Mouse (Mus musculus) adrenal gland, adult 8-10 months (tissue): ENCODE data around the gene Hoxc11. TPM values are rescaled to one million over a fixed set of nuclear protein-coding genes. Genes with fewer than 3 reads are reported as not detected.

Experiments
- DNase-seq: peaks from one replicate; pipeline ENCODE4 v3.0.0; 2022
- total RNA-seq, 4 experiments: library from RNA; stranded (reverse); gene quantifications; 2 replicates each; pipeline ENCODE4 v1.2.4; 2022

Gene Hoxc11
- total RNA-seq, 4 experiments from 2014 or later = not detected

DNA sequence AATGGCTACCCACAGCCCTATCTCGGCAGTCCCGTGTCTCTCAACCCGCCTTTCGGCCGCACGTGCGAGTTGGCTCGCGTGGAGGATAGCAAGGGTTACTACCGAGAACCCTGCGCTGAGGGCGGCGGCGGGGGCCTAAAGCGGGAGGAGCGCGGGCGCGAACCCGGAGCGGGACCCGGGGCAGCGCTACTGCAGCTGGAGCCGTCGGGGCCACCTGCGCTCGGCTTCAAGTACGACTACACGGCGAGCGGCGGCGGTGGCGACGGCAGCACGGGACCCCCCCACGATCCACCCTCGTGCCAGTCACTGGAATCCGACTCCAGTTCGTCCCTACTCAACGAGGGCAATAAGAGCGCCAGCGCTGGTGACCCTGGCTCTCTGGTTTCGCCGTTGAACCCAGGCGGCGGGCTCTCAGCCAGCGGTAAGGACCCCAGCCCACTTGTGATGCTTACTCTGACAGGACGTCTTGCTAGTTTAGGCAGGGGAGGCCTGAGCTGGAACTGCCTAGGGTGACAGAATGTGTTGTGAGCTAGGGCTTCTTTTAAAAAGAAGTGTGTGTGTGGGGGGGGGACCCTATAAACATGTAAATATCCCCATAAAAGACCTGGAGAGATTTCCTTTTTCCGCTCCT, 17.1 kb upstream of the Hoxc11 start:
- DNase-seq = no peak

DNA sequence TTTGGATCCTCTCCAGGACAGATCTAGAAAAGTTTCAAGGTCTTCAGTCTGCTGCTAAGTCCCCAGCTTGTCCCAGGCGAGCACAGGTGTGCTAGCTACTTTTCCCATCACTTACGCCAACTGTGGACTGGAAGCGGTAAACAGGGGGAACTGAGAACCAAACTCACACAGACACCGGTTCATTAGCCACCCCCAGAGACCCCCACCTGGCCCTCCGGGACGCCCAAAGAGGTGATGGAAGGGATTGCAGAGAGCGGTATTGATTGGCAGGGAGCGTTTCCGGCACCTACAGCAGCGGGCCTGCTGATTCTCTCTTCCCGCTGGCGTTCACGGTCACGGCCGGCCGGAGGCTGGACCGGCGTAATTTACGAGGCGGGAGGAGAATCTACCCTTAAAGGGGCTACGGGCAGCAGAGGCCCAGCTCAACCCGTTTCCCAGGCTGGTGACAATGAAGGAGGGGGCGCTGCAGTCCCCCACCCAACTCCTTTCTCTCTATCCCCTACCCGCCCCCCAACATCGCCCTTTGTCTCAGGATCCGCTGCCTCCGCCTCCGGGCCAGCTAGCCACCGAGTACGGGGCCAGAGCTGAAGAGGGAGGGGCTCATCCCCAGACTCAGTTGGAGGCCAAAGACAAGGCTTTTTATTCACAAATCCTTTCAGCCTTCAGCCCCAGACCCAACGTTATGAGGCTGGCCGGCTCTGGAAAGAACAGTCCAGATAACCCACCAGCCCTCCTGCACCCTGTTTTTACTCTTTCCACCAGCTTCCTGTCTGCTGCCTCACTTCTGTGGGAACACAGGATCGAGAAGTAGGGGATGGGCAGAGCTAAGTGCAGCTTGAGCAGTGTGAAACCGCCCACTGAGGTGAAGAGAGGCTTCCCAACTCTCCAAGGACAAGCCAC, 14.7 kb upstream of the Hoxc11 start:
- no peak for DNase-seq

DNA sequence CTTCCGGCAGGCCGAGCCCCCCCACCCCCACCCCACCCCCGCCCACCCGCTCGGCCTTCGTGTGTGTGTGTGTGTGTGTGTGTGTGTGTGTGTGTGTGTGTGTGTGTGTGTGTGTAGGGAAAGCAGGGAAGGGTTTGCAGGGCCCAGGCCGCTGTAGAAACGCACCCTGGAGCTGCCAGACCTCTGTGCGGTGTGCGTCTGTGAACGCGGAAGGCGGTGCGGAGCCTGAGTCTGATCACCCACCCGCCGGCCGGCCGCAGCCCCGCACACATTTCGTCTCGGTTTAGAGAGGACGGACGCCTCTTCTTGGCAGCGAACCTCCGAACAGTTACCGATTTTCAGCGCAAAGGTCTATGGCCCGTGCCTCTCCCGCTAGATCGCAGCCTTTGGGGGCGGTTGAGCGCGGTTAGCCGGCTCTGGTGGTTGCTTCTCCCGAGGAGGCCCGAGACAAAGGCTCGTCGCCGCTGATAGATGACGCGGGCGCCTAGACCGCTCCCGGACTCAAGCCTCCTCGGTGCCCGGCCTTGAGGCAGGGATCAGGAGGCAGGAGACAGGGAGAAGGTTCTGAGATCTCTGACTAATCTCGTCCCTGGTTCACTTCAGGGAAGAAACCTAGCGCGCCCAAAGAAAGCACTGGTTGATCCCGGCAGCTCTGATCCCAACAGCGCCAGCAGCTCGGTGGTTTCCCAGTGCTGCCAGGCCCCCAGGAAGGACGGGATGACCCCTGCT, 11.3 kb upstream of the Hoxc11 start:
- DNase-seq = no peak

DNA sequence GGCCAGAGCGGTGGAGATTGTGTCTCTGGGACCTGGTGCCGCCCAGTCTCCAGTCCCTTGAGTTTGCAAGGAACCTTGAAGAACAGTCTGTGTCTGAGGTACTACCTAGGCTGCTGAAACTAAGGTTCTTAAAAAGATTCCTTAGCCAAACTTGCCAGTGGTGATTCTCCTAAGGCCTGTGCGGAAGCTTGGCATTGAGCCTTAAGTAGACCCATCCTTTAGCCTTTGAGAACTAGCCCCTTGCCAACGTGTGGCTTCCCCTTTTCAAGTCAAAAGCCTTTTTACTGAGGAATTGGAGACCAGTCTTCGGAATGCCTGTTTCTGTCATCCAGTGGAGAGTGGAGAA, 10.8 kb upstream of the Hoxc11 start:
- no peak for DNase-seq

DNA sequence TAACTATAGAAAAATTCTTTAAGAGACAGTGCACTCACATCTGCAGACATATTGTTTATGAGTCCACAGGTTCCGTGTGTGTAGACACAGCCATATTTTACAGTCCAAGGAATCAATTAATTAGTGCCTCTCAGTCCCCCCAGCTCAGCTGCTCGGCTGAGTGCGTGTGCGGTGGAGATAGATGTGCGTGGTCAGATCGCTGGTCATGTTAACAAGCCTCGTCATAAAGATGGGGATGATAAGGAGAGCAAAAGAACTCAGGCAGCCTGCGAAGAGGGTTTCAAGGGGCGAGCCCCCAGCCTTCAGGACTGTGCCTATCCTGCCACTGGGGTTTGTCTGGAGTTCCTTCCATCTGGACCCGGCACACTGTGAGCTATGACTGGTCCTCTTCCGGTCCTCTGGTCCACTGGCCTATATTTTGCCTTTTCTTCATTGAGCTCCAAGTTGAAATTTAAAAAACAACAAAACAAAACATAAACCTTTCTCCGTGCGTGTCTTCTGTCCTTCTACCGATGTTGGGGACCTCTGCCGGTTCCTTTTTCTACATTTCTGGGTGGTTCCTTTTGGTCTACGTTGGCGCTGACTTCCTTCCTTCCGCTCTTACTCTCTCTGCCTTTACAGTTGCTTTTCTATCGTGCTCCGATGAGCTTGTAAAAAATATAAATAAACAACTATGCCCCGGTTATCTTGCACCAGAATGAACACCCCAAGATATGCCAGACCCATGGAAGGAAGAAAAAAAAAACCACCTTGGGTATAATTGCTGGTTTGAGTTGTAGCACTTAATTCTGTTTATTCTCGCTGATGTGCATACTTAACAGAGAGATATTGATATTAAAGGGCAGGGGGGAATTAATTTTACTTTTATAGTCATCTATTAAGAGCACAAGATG, 8.8 kb upstream of the Hoxc11 start:
- no peak for DNase-seq

DNA sequence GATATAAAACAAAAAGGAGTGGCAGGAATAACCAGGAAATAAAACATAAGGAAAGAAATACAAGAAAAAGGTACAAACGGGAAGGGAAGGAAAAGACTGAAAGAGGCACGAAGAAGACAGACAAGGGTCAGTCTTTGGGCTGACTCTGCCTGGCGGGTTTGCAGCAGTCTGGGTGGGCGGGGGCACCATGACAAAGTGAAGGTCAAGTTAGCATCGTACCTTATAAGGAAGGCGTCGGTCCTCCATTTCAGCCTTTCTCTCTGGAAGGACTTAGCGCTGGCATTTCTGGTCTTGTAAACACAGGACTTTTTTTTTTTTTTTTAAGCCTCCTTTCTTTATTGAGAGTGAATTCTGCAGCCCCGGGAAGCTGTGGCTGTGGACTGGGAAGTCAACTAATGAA, 7.0 kb upstream of the Hoxc11 start:
- DNase-seq = no peak

DNA sequence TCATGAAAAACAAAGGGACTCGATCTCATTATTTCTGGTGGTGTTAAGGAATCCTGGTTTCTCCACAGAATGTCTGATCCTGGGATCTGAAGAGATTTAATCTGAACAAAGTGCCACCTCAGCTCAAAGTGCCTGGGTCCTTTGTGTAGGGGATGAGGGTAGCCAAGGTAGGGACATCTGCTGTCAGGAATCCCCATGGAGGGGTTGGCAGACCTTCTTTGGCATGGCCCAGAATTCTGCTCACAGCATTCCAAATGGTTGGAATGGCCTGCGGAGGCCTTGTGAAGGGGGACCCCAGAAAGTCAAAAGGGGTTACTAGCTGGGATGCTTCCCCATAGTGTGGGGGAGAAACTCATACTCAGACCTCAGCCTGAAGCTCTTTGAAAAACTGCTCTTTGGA, 5.4 kb upstream of the Hoxc11 start:
- no peak for DNase-seq

DNA sequence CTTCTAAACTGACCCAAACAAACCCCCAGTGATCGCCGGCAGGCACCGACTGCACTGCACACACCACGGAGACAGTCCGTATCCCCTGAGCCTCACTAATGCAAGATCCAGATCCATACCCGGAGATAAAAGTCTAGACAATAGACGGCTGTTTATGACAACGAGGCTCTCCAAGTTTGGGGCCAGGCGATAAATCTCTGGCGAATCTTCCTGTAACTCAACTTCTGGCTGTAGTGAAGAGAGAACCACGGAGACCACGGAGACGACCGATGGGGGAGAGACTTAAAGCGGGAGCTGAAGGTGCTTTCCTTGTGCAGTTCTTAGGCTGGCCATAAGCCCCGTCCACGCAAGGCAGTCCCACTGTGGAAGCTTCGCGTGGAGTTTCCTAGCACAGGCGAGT, 4.5 kb upstream of the Hoxc11 start:
- DNase-seq = no peak

DNA sequence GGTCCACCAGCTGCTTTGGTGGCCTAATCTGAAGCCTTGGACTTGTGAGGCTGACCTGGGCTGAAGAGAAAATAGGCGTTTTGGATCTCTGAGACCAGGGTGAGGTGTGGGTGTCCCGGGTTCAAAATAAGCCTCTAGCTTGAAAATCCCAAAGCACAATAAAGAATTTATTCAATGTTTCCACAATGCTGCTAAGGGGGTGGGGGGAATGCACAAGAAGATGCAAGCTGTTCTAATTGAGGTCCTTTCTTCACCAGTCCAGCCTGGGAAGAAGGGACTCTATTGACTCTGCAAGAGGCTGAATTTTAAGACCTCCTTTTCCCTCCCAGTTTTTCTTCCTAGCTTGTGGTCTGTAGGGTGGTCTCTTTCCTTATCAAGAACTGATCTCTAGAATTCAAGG, 3.4 kb upstream of the Hoxc11 start:
- DNase-seq = no peak

DNA sequence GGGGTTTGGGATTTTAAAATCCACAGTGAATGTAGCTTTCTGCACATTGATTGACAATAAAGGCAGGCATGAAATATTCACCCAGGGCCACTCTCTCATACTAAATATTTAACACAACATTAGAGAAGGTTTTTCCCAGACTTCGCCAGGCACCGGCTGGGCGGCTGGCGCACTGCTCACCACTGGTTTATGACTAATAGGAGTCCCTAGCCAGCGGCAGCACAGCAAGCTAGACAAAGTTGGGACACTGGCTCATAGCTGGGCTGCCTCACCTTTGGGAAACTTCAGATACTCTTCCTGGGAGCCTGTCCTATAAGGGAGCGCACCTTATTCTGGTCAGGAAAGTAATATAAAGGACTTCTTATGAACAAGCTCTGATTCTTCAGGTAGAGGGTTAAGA, 666 bp upstream of the Hoxc11 start:
- DNase-seq = no peak

DNA sequence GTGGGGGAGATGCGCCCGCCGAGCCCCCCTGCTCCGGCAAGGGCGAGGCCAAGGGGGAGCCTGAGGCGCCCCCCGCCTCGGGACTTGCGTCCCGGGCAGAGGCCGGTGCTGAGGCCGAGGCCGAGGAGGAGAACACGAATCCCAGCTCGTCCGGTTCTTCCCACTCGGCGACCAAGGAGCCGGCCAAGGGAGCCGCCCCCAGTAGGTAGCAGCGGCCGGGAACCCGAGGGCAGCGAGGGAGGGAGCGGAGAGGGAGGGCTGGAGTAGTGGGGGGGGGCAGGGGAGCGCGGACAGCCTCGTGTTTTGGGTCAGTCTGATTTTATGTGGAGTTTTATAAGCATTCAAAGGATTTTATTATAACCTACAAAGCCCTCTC, 768 bp downstream of the Hoxc11 start:
- DNase-seq = no peak

DNA sequence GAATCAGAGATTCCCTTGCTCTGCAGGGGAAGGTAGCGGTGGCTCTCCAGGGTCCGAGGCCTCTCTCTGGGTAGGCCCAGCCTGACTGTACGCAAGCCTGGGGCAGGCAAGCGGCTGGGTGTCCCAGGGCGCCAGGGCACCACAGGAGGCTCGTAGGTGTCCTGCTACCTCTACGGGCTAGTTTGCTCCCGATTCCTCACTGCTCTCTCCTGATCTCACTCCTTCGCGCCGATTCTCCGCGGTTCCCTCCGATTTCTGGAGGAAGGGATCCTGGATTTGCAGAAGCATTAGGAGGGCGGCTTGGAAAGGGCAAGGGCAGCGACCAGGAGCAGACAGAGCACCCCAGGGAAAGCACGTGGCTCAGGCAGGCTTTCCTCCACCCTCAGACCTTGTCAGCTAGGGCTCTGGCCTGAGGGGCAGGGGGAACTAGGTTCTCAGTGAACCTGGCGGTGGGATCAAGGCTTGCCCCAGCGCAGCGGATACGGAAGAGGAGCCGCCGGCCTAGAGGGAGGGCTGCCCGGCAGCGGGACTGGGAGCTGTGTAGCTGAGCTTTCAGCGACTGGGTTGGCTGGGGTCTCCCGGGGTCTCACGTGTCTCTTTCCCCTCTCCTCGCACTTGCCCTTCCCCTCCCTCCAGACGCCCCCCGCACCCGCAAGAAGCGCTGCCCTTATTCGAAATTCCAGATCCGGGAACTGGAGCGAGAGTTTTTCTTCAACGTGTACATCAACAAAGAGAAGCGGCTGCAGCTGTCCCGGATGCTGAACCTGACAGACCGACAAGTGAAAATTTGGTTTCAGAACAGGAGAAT, 1.8 kb downstream of the Hoxc11 start:
- DNase-seq = no peak

DNA sequence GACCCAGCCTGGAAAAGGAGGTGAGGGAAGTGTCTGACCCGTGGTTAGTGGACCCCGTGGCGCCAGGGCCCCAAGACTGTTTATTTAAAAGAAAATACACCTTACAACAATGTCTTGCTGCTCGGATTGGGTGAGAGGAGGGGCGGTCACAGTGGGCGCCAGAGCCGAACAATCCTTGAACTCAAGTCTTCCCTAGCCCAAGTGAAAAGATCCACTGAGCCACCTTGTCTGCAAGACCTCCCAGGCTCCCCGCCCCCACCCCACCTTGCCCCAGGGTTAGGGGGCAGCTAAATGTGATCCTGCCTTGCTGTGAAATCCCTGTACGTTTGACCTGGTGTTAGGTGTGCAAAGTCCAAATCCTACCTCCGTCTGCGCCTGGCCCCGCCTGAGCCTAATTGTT, 2.7 kb downstream of the Hoxc11 start:
- DNase-seq = no peak

DNA sequence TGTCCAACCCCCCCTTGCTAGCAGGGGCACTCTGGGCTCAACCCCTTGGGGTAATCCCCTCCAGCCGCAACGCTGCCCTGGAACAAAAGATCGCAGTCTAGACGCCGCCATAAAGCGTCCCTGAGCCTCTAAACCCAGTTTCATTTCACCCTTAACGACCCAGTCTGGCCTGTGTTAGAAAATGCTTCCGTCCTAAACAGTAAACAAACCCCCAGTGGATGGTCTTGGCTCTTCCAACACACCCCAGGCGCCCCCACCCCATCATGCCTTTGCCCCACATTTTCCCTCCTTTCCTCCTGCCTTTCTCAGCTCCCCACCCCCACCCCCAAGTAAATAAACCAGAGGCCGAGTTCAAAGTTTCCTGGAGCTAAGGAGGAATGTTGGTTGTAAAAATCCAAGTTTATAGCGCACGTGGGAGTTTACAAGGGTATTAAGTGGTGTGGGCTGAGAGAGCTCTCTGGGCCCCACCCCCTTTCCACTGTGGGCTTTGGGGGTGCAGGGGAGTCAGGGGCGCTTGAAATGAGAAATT, 5.5 kb downstream of the Hoxc11 start:
- no peak for DNase-seq

DNA sequence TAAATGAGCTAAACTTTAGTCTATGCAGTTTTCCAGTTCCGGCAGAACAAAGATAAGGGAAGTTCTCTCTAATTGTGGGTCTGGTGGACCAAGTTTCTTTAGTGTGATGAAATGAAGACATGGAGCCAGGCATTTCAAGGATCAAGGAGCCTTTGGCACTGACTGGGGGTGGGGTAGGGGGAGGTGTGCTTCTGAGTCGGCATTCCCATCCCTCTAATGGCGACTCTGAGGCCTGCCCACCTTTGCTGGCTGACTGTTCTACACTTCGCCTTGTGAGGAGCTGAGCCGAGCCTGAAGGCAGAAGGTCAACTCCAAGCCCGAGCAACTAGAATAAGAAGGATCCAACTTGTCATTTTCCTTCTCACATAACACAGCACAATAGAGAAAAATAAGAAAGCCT, 7.5 kb downstream of the Hoxc11 start:
- no peak for DNase-seq

DNA sequence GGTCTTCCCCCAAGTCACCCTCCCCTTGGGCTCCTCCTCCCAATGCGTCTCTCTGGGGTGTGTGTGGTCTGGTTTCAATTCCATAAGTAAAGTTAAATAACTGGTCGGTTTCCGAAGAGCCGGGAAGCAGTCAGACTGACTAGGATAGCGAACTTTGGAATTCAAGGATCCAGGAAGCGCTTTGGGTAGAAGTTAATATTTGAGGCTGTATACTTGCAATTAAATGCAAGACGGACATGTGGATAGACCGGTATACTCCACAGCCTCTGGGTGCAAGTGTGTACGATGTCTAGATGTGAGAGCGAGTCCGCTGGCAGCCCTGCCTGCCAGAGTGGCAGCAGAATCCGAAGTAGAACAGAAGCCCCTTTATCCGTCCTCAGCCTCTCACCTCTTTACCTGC, 8.3 kb downstream of the Hoxc11 start:
- no peak for DNase-seq

DNA sequence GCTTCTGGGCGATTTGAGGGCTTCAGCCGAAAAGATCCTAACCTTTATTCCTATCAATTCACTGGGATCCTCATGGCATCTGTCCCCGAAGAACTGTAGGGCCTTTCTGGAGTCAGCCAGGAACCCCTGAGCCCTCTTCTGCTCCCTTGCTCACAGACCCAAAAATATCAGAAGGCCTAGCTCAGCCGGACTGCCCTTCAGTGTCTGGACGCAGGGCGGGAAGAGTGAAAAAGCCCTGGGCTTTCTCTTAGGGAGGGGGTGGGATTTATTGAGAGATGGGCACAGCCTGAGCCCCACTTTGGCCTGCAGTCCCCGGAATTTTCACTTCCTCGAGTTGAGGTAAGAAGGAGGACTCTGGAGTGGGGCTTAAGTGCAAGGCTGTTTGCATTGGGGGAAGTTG, 9.0 kb downstream of the Hoxc11 start:
- DNase-seq = no peak

DNA sequence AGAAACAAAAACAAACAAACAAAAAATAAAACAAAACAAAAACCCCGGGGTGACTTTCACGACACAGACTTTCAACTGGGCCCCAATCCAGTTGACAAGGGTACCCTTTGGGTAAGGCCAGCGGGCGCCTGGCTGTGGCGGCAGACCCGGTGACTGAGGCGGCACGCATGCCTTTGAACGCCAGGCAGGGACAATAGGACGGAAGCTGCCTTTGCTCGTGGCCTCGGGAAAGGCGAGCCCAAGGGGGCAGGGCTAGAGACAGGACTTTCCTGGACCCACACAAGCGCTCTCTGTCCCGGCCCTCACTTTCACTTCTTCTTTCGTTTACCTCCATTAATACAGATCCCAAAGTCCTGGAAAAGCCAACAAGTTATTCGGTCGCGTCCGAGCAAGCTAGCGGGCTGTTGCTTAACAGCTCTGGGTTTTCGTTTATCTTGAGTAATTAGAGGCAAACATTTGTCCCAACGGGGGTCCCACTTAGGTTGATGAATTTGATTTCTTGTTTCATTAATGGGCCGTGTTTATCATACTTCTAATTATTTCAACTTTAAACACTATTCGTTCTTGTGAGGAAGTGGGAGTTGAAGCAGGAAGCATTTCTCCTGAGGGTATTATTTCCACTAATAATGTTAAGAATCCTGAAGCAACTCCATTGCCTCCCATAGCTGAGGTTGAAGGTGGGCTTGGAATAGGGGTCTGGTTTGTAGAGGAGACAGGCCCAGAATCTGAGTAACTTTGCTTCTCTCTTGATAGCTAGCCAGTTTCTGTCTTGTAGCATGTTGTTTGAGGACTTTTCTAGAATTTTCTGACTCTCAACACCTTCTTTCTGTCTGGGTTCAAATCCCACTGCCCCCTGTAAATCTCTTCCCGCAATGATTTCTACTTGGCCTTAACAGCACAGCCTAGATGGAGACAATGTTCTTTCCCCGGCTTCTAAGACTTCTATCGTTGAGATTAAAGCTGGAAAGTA, 9.7 kb downstream of the Hoxc11 start:
- no peak for DNase-seq

DNA sequence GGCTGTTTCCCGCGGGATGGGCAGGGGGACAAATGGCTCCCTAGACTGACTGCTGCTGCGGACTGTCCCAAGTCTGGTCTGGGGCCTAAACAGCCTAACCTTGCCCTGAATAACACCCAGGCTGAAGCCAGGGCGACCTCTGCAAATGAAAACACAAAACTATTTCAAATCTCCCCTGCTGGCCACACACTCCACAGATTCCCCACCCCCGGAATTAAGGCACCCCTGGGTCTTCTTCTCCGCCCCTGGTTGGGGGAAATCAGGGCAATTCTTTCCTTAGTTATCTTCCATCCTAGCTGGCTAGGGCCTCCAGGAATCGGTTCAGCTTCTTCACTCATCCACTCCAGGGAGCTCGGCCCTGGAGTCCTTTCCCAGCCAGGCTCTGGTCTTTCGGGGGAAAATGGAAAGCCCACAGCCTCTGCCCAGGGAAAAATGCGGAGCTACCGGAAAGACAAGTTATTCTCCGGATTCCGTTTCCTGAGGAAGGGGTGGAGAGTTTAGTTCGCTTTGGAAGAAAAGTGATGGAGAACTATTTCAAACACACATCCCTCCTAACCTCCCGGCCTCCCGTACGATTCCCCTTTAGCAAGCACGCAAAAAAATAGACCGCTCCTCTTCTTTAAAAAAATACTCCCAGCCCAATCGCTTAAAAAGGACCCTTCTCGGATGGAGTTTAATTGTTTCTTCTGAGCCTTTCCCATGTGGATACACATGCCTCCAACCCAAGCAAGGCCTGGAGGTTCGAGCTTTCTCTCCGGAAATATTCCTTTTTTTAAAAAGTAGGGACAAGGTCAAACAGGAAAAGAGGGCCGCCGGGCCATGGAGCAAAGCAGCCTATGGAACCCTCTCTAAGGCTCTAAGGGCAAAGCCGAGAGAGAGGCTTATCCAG, 11.0 kb downstream of the Hoxc11 start:
- no peak for DNase-seq
